Mouse (Mus musculus): ENCODE measurements at regions not wholly inside any gene's neighbourhood (a gene's known extent, or its start where the extent isn't known, plus 50 kb on each side); places are given as distances from the start of the nearest gene placed in this dataset.

- TF ChIP-seq CEBPB (IDR thresholded peaks at IDR 0.05; ENCODE audit: insufficient read depth, poor library complexity, severe bottlenecking) (no peak), POLR2A (IDR thresholded peaks at IDR 0.05; ENCODE audit: insufficient read length, low read depth) (no peak), E2F4 (IDR thresholded peaks at IDR 0.05; ENCODE audit: insufficient read depth) (no peak), TCF3 (IDR thresholded peaks at IDR 0.05; ENCODE audit: insufficient read length, low read depth) (no peak), MYOD1 (IDR thresholded peaks at IDR 0.05; ENCODE audit: control insufficient read depth in 1 of 3, insufficient read length in 2 of 3, low read depth in 2 of 3) (peak in 1 of 3 experiments; percentile 52), MAX (IDR thresholded peaks at IDR 0.05; ENCODE audit: low read depth) (no peak), TCF12 (IDR thresholded peaks at IDR 0.05; ENCODE audit: insufficient read depth, poor library complexity, severe bottlenecking) (no peak), USF1 (IDR thresholded peaks at IDR 0.05; ENCODE audit: low read depth) (no peak), SRF (IDR thresholded peaks at IDR 0.05; ENCODE audit: control insufficient read depth, insufficient read length, low read depth) (no peak)
Measured at GRCm38 (mm10) chr14:106199536-106200319, 93.7 kb downstream of the Trim52 start.

Measured in myocyte (in vitro differentiated cells).